Comparison of ENCODE assay signal across 25 mouse cellular contexts in genomic region chr7:112892595-112892994, GRCm38 (mm10).
DNase-seq lines count a peak whose midpoint lies in the region; ATAC-seq and TF ChIP-seq lines count a peak whose summit lies in the region.
"Had no signal": no experiment of that assay in that cellular context is flagged by ENCODE, and none has a peak within 500 bp of the region (broad histone marks: within the 10 kb centered on the region; RNA-seq: fewer than 3 reads in every experiment).

No protein-coding gene starts in this region.

- 56% methylated on average over 5 of the region's 5 CpGs for WGBS in kidney, embryonic 15.5 days

- intact Hi-C loops in gastrocnemius, adult 2 months (cut with DNase I): no loop called here

- H3K4me2 ChIP-seq in kidney, embryonic 15.5 days: no peak overlapping the region
- H3K4me2 ChIP-seq: forebrain, embryonic 12.5 days; heart, embryonic 11.5 days; hindbrain, embryonic 12.5 days; hindbrain, embryonic 15.5 days had no signal

- ATAC-seq in kidney, embryonic 15.5 days (replicated peaks; ENCODE audit: low FRiP score): peak; percentile 56; the same call in 1 of the 2 replicates
- no peak for ATAC-seq in erythroid progenitor cell, adult 5-6 weeks (replicated peaks; ENCODE audit: low FRiP score, poor library complexity, severe bottlenecking)
- ATAC-seq: forebrain, embryonic 16.5 days; intestine, postnatal 0 days; Patski had no signal

- no peaks in the 10 kb centered on the region for H3K9me3 ChIP-seq in kidney, embryonic 15.5 days (replicated peaks)
- H3K9me3 ChIP-seq: forebrain, embryonic 12.5 days; hindbrain, embryonic 12.5 days; hindbrain, embryonic 15.5 days had no signal

- H3K4me1 ChIP-seq in kidney, embryonic 15.5 days: peaks cover 17% of the 10 kb centered on the region
- H3K4me1 ChIP-seq in testis, adult 2 months (ENCODE audit: control insufficient read depth, insufficient read depth, low read length): peaks cover 2% of the 10 kb centered on the region
- H3K4me1 ChIP-seq: hindbrain, embryonic 15.5 days had no signal

- no peak for TF ChIP-seq CTCF in gastrocnemius, adult 2 months (IDR thresholded peaks at IDR 0.05)
- TF ChIP-seq CTCF in testis, adult 2 months (IDR thresholded peaks at IDR 0.05; ENCODE audit: control insufficient read depth, insufficient read depth, insufficient replicate concordance, low read depth, low read length): no peak

- peak overlapping the region; percentile 38; the same call in 1 of the 2 replicates for H3K27ac ChIP-seq in gastrocnemius, adult 2 months
- peak overlapping the region; percentile 54 for H3K27ac ChIP-seq in kidney, embryonic 15.5 days
- no peak overlapping the region for H3K27ac ChIP-seq in testis, adult 2 months (ENCODE audit: control insufficient read depth, insufficient read depth, low read depth, low read length)
- H3K27ac ChIP-seq: forebrain, embryonic 12.5 days; heart, adult 2 months; hindbrain, embryonic 12.5 days; hindbrain, embryonic 15.5 days had no signal

- no peaks in the 10 kb centered on the region for H3K27me3 ChIP-seq in kidney, embryonic 15.5 days
- no peaks in the 10 kb centered on the region for H3K27me3 ChIP-seq in testis, adult 2 months (ENCODE audit: control insufficient read depth, insufficient read depth, low read length)
- H3K27me3 ChIP-seq: CH12.LX; forebrain, embryonic 12.5 days; hindbrain, embryonic 12.5 days; hindbrain, embryonic 15.5 days; Patski had no signal

- no peak for DNase-seq in gastrocnemius, adult 2 months
- no peak for DNase-seq in gastrocnemius, postnatal 10 days
- DNase-seq in kidney, postnatal 36 days: no peak
- DNase-seq in testis, postnatal 10 days (ENCODE audit: low spot score): no peak
- peak; percentile 45 for DNase-seq in R1 (ENCODE audit: low read depth, low spot score)
- DNase-seq: adrenal gland, adult 2 months; adrenal gland, postnatal 14 days; B cell, adult 2 months; cerebellum, adult 11 months; cerebellum, adult 8-10 months; cerebellum, postnatal 36 days; gastrocnemius, postnatal 25 days; heart, adult 2 months had no signal

- H3K9ac ChIP-seq in kidney, embryonic 15.5 days: no peak overlapping the region
- H3K9ac ChIP-seq: forebrain, embryonic 12.5 days; hindbrain, embryonic 12.5 days; hindbrain, embryonic 15.5 days had no signal

- no peak overlapping the region for H3K4me3 ChIP-seq in gastrocnemius, adult 2 months
- no peak overlapping the region for H3K4me3 ChIP-seq in kidney, embryonic 15.5 days (replicated peaks)
- peak overlapping the region; percentile 52; the same call in 1 of the 2 replicates for H3K4me3 ChIP-seq in testis, adult 2 months (ENCODE audit: control insufficient read depth, low read depth, low read length)
- H3K4me3 ChIP-seq: forebrain, embryonic 12.5 days; heart, adult 2 months; hindbrain, embryonic 12.5 days; hindbrain, embryonic 15.5 days had no signal

- peaks cover 75% of the 10 kb centered on the region for H3K36me3 ChIP-seq in kidney, embryonic 15.5 days
- no peaks in the 10 kb centered on the region for H3K36me3 ChIP-seq in testis, adult 2 months (ENCODE audit: control insufficient read depth, insufficient read depth, low read length)
- H3K36me3 ChIP-seq: G1E had no signal

- no peak for TF ChIP-seq POLR2A in testis, adult 2 months (IDR thresholded peaks at IDR 0.05; ENCODE audit: control insufficient read depth, low read depth, low read length)
